Mouse (Mus musculus) urinary bladder, postnatal 14 days (tissue): Measurements from ENCODE around the gene Nck2.
"Not testable (repeated sequence)": the region's sequence is repeated elsewhere in the genome, so short reads cannot be mapped to it uniquely, and the experiment has no call there.

Experiments used
- DNase-seq: peaks from one replicate; pipeline ENCODE4 v3.0.0; 2021; ENCODE audit warnings: low spot score

The Nck2 gene

GRCm38 (mm10) chr1:43501920-43502791 lies 57.8 kb downstream of the Nck2 start:
- DNase-seq, result no peak

DNA sequence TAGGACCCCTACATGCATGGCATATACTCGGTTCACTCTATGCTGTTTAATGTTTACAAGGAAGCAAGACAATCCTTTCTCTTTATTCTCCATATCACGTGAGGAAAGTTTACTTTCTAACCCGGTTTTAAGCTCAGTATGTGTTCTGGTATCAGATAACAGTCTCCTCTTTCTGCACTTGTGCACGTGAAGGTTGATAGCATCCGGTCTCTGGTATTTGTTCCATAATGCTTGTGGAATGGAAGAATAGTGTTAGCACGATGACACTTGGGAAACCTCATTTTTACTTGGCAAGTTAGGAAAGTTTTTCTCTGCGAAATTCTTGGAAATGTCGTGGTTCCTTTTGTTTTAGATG lies 58.4 kb downstream of the Nck2 start:
- no peak for DNase-seq

GRCm38 (mm10) chr1:43503261-43503660 lies 58.9 kb downstream of the Nck2 start:
- DNase-seq, result no peak

- no peak for DNase-seq
Observed at GRCm38 (mm10) chr1:43503676-43504075, 59.3 kb downstream of the Nck2 start.

DNA sequence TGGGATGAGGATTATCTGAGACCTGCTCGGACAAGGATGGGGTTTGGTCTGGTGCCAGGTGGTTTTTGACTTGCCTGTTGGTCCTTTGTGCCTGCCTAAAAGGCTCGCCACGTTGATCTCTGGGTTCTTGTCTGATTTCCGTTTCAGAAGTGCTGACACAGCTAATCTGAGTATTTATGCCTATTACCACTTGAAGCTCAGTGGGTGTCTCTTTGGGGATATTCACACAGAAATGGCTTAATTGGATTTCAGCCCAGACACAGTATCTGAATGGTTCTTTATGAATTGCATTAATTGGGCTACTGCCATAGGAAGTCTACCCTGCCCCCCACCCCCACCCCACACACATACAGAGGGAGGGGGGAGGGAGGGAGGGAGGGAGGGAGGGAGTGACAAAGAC lies 59.9 kb downstream of the Nck2 start:
- no peak for DNase-seq

DNA sequence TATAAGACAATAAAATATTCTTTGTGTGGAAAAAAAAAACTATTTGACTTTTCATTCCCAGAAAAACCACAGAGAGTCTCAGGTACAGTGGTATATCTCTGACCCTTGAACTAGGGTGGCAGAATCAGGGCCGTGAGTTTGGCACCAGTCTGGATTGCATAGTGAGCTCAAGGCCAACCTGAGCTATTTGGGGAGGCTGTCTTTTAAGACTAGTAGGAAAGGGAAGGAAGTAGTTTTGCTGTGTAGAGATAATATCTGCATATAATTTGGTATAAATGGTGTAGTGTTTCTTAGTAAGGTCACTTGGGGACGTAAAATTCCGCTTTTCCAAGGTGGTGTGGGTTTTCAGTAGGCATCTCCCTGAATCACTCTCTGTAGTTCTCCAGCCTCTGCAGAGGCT lies 62.3 kb downstream of the Nck2 start:
- DNase-seq, result no peak

DNA sequence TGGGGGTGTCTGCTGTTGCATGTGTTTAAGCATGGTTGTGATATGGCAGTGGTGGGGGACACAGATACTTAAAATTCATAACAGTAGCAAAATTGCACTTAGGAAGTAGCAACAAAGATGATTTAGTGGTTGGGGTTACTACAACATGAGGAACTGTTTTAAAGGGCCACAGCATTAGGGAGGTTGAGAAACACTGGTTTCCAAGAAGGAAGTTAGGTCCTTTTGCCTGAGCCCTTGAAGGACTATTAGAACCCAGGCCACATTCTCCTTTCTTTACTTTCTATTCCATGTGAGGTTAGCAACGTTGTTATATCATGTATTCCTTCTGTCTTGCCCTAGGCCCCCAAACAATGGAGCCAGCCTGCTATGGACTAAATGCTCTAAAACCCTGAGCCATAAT lies 63.4 kb downstream of the Nck2 start:
- DNase-seq, result no peak

DNA sequence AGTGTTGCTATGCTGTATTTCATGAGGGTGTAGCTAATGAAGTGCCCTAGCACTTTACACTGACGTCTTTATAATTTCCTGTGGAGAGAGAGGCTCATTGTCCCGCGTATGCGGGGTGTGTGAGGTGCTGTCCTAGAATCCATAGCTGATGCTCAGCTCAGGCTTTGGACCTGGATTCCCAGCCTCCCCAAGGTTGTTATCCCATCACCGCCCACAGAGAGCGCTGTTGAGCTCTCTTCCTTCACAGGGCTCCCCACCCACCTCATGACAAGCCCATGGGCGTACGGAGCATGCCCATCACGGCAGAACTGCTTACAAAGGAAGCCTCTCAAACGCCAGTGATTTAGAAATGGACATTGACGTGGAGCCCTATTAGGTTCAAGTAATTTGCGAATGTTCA lies 66.9 kb downstream of the Nck2 start:
- DNase-seq, result no peak

- no peak for DNase-seq
Observed at GRCm38 (mm10) chr1:43511667-43512066, 67.3 kb downstream of the Nck2 start.

- no peak for DNase-seq
Observed at GRCm38 (mm10) chr1:43517405-43517804, 73.0 kb downstream of the Nck2 start.

DNA sequence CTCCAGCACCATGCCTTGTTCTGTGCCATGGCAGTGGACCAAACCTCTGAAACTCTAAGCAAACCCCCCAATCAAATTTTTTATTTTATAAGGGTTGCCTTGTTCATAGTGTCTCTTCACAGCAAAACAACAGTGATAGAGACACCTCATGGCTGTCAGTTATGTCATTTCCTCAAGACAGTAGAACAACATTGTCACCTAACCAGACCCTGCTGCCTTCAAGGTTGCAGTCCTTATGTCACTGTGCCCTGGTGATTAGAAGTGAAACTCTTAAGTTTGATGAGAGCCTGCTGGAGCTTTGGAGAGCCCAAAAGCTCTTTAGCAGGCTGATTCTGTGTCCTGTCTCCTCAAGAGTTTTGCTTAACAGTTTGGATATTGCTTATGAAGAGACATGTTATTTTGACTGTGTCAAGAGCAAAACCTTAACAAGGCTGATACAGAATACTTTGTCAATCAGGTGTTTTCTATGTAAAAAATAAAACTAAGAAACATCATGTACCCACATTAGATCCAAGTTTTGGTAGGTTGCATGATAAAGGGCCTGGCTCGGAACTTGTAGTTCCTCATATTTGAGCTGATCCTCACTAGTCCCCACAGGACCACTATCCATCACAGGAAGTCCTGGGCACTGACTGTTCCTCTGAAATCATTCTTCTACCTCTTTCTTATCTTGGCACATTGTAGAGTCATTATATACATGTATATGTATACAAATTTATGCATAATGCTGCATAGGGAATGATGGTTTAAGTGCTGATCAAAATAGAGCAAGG lies 76.0 kb downstream of the Nck2 start:
- DNase-seq, result no peak

- DNase-seq, result no peak
Observed at GRCm38 (mm10) chr1:43520989-43521371, 76.6 kb downstream of the Nck2 start.

GRCm38 (mm10) chr1:43521512-43521911 lies 77.1 kb downstream of the Nck2 start:
- no peak for DNase-seq

DNA sequence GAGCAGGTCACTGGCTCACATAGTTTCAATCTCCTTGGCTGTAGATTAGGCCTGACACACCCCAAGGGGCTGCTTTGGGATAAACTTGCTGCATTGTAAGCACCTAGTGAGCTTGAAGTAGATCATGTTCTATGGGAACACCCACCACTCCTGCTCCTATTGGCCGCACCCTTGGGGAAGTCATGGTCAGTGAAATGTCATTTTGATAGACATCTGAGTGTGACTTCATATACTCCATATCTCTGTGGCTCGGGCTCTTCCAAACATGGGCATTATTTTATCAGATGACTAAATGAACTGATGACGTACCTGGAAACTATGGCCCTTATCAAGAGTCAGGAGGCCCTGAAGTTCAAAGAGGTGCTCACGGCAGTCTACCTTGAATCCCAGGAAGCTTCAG lies 77.6 kb downstream of the Nck2 start:
- DNase-seq, result no peak

DNA sequence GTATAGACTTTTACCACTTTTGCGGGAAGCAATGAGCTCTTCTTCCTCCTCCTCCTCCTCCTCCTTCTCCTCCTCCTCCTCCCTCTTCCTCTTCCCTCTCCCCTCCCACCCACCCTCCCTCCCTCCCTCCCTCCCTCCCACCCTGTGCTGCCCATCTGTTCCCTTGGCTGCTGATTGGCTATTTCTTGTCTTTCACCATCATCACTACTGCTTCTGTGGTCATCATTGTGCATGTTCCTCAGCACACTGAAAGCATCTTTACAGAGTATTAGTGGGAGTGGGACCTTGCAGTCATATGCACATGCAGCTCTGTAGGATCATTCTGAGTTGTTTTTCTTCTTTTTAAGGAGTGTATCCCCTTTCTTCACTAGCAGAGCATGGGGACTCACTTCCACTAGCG lies 78.6 kb downstream of the Nck2 start:
- DNase-seq, result no peak

DNA sequence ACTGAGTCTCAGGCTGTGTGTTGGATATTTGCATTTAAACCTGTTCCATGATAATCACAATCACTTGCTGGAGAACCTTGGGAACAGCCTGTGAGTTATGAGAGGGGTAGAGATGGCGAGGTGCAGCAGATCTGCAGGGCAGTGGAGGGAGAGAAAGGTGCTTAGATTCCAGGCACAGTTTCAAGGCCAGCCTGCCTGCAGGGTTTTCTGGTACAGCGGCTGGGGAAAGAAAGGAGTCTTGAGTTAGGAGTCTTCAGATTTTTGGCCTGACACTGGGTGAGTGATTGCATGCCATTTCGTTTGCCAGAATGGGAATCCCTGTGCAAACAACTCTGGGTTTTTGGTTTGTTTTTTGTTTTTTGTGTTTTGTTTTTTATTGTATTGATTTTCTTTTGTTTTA lies 80.0 kb downstream of the Nck2 start:
- no peak for DNase-seq

DNA sequence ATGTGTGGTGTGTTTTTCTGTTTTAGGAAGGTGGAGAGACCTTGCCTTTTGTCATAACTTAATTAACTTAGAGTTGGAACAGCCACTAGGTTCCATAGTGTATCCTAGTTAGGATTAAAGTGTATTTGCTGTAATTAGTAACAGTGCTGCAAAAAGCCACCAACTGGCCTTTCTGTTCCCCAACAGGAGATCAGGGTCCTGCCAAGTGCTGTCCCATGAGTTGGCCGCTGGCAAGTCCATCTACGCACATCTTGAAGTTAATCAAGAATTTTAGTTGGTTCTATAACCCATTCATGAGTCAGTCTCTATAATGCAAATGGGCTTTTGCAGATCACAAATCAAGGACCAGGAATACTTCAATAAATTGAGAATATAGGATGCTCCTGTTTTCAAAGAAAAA lies 83.9 kb downstream of the Nck2 start:
- no peak for DNase-seq

GRCm38 (mm10) chr1:43529086-43529485 lies 84.7 kb downstream of the Nck2 start:
- DNase-seq, result no peak

- no peak for DNase-seq
Observed at GRCm38 (mm10) chr1:43530295-43531020, 86.1 kb downstream of the Nck2 start.

GRCm38 (mm10) chr1:43531307-43531706 lies 86.9 kb downstream of the Nck2 start:
- no peak for DNase-seq

DNA sequence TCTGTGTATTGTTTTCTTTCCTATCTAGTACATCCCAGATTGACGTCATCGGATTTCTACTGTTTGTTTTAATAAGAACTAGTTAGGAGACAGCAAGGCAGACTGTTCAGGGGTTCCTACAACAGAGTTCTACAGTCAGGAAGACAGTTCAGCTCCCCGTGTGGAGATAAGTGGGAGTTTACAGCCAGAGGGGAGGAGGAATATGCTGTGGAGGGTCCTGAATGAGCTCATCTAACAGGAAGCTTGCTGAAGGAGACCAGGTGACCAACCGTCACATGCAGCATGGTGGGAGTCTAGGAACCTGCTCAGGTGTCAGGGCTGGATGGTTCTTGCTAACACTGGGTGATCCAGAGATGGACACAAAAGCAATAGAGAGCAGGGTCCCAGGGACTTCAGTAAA lies 87.9 kb downstream of the Nck2 start:
- no peak for DNase-seq

GRCm38 (mm10) chr1:43533497-43533896 lies 89.1 kb downstream of the Nck2 start:
- not testable (repeated sequence) for DNase-seq
